ENCODE assay signal across 15 mouse cellular contexts in the genomic region with DNA sequence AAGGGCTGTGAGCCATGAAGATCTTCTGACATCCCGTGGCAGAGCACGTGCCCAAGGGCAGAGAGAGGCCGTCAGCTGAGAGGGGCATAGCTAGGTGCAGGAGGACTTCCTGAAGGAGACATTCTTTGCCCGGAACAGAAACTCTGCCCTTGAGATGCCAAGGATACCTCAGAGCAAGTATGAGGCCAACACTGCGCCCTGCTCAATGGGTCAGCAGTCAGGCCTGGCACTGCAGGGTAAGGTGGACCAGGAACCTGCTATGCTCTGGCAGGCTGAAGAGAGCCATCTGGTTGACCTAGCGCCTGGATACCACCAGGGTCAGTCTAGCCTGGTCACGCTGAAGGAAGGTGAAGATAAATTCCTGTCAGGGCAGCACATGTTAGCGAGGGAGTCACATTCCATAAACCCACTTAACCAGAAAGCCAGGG. TPM values are rescaled to one million over a fixed set of nuclear protein-coding genes. Genes with fewer than 3 reads are reported as not detected.
DNase-seq lines count a peak whose midpoint lies in the region; TF ChIP-seq lines count a peak whose summit lies in the region.
"Had no signal": no experiment of that assay in that cellular context is flagged by ENCODE, and none has a peak within 500 bp of the region (broad histone marks: within the 10 kb centered on the region; RNA-seq: fewer than 3 reads in every experiment).

No protein-coding gene starts in this region.

- no peak overlapping the region for H3K27ac ChIP-seq in heart, adult 2 months
- H3K27ac ChIP-seq: hindbrain, postnatal 0 days; midbrain, embryonic 10.5 days had no signal

- 73% methylated on average over 8 of the region's 8 CpGs for whole genome bisulfite sequencing in lung, adult 2 months
- WGBS in heart, adult 2 months = 87% methylated on average over 8 of the region's 8 CpGs

- DNase-seq in lung, adult 2 months = peak; percentile 46
- no peak for DNase-seq in lung, postnatal 14 days
- DNase-seq in kidney, adult 9 months = peak; percentile 94
- peak; percentile 88 to 93 for DNase-seq in kidney, postnatal 25 days
- DNase-seq in lung, postnatal 36 days = peak; percentile 62
- DNase-seq in heart, adult 2 months = no peak
- DNase-seq in gastrocnemius, postnatal 14 days = no peak
- DNase-seq: liver, postnatal 0 days; retina, postnatal 1 day; thymus, postnatal 25 days had no signal

- H3K36me3 ChIP-seq in heart, adult 2 months (ENCODE audit: control insufficient read depth, insufficient read depth, low read length) = no peaks in the 10 kb centered on the region
- H3K36me3 ChIP-seq: forebrain, embryonic 10.5 days; limb, embryonic 15.5 days; midbrain, embryonic 10.5 days had no signal

- H3K9ac ChIP-seq in heart, adult 2 months (ENCODE audit: low read depth, low read length) = no peak overlapping the region
- H3K9ac ChIP-seq: limb, embryonic 15.5 days; liver, postnatal 0 days had no signal

- no peak for TF ChIP-seq CTCF in lung, adult 2 months (IDR thresholded peaks at IDR 0.05; ENCODE audit: insufficient read depth, low read length)
- TF ChIP-seq CTCF in heart, adult 2 months (IDR thresholded peaks at IDR 0.05) = no peak

- peaks cover 8% of the 10 kb centered on the region for H3K4me1 ChIP-seq in lung, adult 2 months (ENCODE audit: control insufficient read depth, insufficient read depth, low read length)
- no peaks in the 10 kb centered on the region for H3K4me1 ChIP-seq in heart, adult 2 months (ENCODE audit: control insufficient read depth, insufficient read depth, low read length)
- H3K4me1 ChIP-seq: midbrain, embryonic 10.5 days had no signal

- no peaks in the 10 kb centered on the region for H3K79me2 ChIP-seq in heart, adult 2 months (replicated peaks; ENCODE audit: control insufficient read depth, insufficient read depth, low read length)

- no peak for TF ChIP-seq EP300 in heart, adult 2 months (IDR thresholded peaks at IDR 0.05; ENCODE audit: insufficient read depth, low read depth, low read length)

- H3K27me3 ChIP-seq in heart, adult 2 months (ENCODE audit: control insufficient read depth, insufficient read depth, low read length) = no peaks in the 10 kb centered on the region
- H3K27me3 ChIP-seq: limb, embryonic 15.5 days had no signal

- TF ChIP-seq POLR2A in lung, adult 2 months (IDR thresholded peaks at IDR 0.05; ENCODE audit: borderline replicate concordance, extremely low read depth, low read depth, low read length) = no peak
- no peak for TF ChIP-seq POLR2A in heart, adult 2 months (IDR thresholded peaks at IDR 0.05; ENCODE audit: insufficient read depth, low read depth, low read length)

- intact Hi-C loops in heart, adult 2 months (cut with DNase I) = no loop called here
- intact Hi-C loops in gastrocnemius, postnatal 14 days (cut with DNase I; ENCODE audit: low total_unique reads) = no loop called here

- no peak overlapping the region for H3K4me3 ChIP-seq in lung, adult 2 months (replicated peaks; ENCODE audit: extremely low read depth, low read depth, low read length)
- no peak overlapping the region for H3K4me3 ChIP-seq in heart, adult 2 months
- H3K4me3 ChIP-seq: forebrain, embryonic 10.5 days; limb, embryonic 15.5 days; midbrain, embryonic 10.5 days had no signal

RNA-seq across cellular contexts. Expression of gene Kazn, which starts 46.0 kb away (rescaled TPM):
- 43.2 and 46.1 TPM in 2 replicates for polyA plus RNA-seq in lung, adult 2 months (2012; rRNA removed)
- 1 to 10 TPM; 2.4 to 3.4 TPM for total RNA-seq in heart, adult 2 months (2021)
- 3.8 and 5.7 TPM in 2 replicates for polyA plus RNA-seq in heart, adult 2 months (2012; rRNA removed)
- 1 to 10 TPM; 3.3 to 6.7 TPM for total RNA-seq in gastrocnemius, postnatal 14 days (2021)
- total RNA-seq: monocyte, adult 5-6 weeks had no signal

Comparison
In these comparisons a context has a peak if more than half of its experiments do, and no peak if none do; other contexts are left out.
1. DNase-seq: peak in lung, adult 2 months (single experiment), kidney, adult 9 months (single experiment), kidney, postnatal 25 days (2 of 2) and lung, postnatal 36 days (single experiment); none in lung, postnatal 14 days (single experiment), heart, adult 2 months (0 of 2) and gastrocnemius, postnatal 14 days (single experiment).